Mouse (Mus musculus): ENCODE data around the gene Gps2. TPM values are rescaled to one million over a fixed set of nuclear protein-coding genes. Genes with fewer than 3 reads are reported as not detected.

Gene Gps2
- polyA plus RNA-seq, 1 experiment from 2014 or later: 81.7 TPM

DNA sequence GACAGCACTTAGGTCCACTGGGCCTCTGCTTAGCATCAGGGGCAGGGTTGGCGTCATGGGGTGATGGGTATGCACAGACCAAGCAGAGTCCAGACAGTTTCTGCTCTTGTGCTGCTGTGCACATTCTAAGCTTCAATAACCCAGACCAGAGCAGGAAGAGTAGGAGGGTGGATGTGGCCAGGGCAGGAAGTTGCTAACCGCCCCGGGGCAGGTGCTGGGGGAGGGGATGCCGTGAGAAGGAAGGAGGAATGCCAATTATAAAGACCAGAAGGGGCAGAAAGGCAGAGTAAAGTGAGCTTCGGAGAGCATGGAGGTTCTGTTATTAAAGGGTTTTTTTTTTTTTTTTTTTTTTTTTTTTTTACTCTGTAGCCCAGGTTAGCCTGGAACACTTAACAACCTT lies 19.0 kb upstream of the Gps2 start:
- Histone ChIP-seq H3K4me2 (no peak overlapping the region; the same call in 1 of the 2 replicates), H3K4me3 (no peak overlapping the region), H3K9ac (no peak overlapping the region), H3K27me3 (no peaks in the 10 kb centered on the region), H3K4me1 (peaks cover 21% of the 10 kb centered on the region), H3K36me3 (no peaks in the 10 kb centered on the region), H3K27ac (no peak overlapping the region), H3K9me3 (no peaks in the 10 kb centered on the region)
- 76% methylated on average over 5 of the region's 5 CpGs for WGBS
- no peak for ATAC-seq (ENCODE audit: borderline replicate concordance, extremely low read depth, low FRiP score, low TSS enrichment)

DNA sequence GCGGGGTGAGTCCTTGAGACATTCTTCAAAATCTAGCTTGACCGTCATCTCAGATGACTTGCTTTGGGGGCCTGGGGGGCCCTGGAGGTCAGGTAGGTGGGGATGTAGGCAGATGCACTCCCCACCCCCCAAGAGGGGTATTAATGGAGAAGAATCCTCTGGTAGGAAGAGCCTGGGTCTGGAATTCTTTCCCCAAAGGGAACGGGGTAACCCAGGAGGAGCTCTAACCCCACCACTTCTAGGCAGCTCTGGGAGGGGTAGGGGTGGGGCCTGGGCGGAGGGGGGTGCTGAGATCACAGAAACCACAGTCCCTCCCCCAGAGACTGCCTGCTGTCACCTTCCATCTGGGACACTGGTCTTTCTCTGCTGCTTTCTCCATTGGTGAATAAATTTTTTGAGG lies 18.4 kb upstream of the Gps2 start, which contains the start of gene Acap1:
Gene Acap1, minus strand, starts transcription at position 249 of the 400 bp plus-strand sequence.
- 59% methylated on average over 4 of the region's 4 CpGs for WGBS
- no peak within 1 kb of the TSS for H3K27ac ChIP-seq
- H3K27me3 ChIP-seq: no peaks in the 10 kb centered on the region
- H3K9ac ChIP-seq: no peak within 1 kb of the TSS
- no peaks in the 10 kb centered on the region for H3K36me3 ChIP-seq
- no peak within 1 kb of the TSS for H3K4me3 ChIP-seq
- H3K4me1 ChIP-seq: peaks cover 24% of the 10 kb centered on the region
- no peak within 1 kb of the TSS; the same call in 1 of the 2 replicates for H3K4me2 ChIP-seq
- H3K9me3 ChIP-seq: no peaks in the 10 kb centered on the region
- no peak for ATAC-seq (ENCODE audit: borderline replicate concordance, extremely low read depth, low FRiP score, low TSS enrichment)

DNA sequence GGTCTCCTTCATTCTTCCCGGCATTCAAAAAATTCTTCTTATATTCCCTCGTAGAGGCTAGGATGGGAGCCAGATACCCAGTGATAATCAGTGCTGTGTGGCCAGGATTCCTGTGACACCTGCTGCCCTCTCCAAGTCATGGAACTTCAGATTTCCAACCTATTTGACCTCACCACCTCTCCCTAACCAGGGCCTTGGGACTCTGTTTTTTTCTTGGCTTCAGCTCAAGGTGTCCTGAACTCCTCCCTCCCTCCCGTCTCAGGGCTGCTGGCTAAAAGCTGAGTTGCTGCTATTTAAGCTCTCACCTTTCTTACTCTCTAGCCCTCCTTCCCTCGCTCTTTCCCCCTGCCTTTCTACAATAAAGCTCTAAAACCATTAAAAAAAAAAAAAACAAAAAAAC lies 13.8 kb upstream of the Gps2 start:
- WGBS: 9% methylated on average over 4 of the region's 4 CpGs
- Histone ChIP-seq H3K27me3 (no peaks in the 10 kb centered on the region), H3K27ac (peak overlapping the region; percentile 98), H3K9me3 (no peaks in the 10 kb centered on the region), H3K4me1 (peaks cover 26% of the 10 kb centered on the region), H3K4me3 (peak overlapping the region; percentile 88), H3K36me3 (peaks cover 15% of the 10 kb centered on the region), H3K4me2 (peak overlapping the region; percentile 95), H3K9ac (peak overlapping the region; percentile 77)
- ATAC-seq (ENCODE audit: borderline replicate concordance, extremely low read depth, low FRiP score, low TSS enrichment): no peak

DNA sequence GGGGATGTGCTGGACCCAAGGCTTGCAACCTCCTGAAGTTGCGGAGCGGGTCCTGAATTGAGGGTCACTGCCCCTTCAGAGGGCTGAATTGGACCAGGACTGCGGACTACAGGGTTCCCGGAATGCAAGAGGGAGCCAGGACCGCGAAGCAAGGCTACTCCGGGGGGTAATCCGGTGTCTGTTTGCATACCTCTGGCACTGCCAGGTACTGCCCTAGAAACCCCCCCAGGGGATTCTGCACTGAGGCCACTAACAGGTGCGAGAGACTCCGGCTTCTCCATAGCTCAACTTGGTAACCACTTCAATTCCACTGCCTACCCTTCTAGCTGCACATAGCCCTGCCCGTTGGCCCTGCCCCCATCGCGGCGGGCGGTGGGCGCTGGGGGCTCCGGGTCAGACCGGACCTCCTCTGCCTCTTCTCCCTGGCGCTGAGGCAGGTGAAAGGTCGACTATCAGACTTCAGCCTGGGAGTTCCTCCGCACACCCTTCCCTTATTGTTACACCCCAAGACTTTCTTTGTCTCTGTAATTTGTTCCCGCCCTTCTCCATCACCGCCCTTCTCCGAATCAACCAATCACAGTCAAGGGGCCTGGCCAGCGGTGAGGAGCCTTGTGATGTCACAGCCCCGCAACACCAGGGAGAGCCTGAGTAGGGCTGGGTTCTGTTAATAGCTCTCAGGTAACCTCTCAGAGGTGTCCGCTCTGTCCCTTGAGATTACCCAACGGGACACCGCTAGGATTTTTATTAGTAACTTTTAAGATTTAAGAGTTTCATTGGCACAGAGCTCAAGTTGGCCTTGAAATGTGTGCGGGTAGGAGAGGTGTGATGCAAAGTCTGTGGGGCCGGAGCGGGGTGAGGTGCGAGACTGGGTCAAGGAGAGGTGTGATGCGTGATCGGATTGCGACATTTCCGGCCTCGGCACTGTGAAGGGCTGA lies 12.9 kb upstream of the Gps2 start, which contains the start of the genes 2810408A11Rik and Neurl4:
Gene 2810408A11Rik, minus strand, starts transcription at position 517 of the 935 bp plus-strand sequence.
Gene Neurl4, plus strand, starts transcription at position 602 of the 935 bp plus-strand sequence.
- Histone ChIP-seq H3K4me2 (peak within 1 kb of the TSS; percentile 95), H3K27ac (peak within 1 kb of the TSS; percentile 98), H3K36me3 (peaks cover 23% of the 10 kb centered on the region), H3K4me1 (peaks cover 26% of the 10 kb centered on the region), H3K4me3 (peak within 1 kb of the TSS; percentile 88), H3K27me3 (no peaks in the 10 kb centered on the region), H3K9ac (peak within 1 kb of the TSS; percentile 77), H3K9me3 (no peaks in the 10 kb centered on the region)
- ATAC-seq (ENCODE audit: borderline replicate concordance, extremely low read depth, low FRiP score, low TSS enrichment): peak; percentile 93
- under 1% methylated on average over 38 of the region's 38 CpGs for WGBS

DNA sequence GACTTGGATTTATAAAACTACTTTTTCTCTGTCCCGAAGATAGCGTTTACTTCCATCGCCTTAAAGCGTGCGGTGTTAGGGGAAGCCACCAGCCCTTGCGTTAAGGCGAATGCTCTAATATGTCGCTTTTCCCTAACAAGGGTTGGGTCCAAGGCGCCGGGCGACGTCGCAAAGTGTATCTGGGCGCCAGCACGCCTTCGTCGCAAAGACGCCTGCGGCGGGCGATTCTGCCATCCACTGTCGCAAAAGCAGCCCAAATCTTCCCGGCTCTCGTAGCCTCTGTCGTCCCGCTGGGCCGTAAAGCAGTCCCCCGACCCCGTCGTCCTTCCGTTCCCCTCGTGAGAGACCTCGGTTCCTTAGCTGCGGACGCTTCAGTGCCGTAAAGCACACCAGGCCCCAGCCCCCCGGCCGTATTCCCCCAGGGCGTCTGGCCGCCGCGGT lies 12.3 kb upstream of the Gps2 start:
- H3K36me3 ChIP-seq: peaks cover 30% of the 10 kb centered on the region
- H3K9ac ChIP-seq: peak overlapping the region; percentile 77
- no peaks in the 10 kb centered on the region for H3K27me3 ChIP-seq
- H3K4me1 ChIP-seq: peaks cover 26% of the 10 kb centered on the region
- ATAC-seq (ENCODE audit: borderline replicate concordance, extremely low read depth, low FRiP score, low TSS enrichment): peak; percentile 80
- peak overlapping the region; percentile 88 for H3K4me3 ChIP-seq
- peak overlapping the region; percentile 95 for H3K4me2 ChIP-seq
- H3K9me3 ChIP-seq: no peaks in the 10 kb centered on the region
- under 1% methylated on average over 42 of the region's 42 CpGs for WGBS
- peak overlapping the region; percentile 98 for H3K27ac ChIP-seq

DNA sequence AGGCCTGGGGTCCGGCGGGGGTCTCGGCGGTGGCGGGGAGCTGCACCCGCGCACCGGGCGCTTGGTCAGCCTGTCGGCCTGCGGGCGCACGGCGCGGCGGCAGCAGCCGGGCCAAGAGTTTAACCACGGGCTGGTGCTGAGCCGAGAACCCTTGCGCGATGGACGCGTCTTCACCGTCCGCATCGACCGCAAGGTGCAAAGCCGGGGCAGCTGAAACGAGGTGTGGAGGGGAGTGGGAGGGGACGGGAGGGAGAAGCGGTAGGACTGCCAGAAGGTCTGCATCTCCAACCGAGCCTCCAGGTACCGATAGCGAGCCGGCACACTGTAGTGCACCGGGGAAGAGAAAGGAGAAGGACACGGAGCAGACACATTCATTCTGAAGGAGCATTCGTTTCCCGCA lies 11.7 kb upstream of the Gps2 start:
- Histone ChIP-seq H3K27me3 (no peaks in the 10 kb centered on the region), H3K4me3 (peak overlapping the region; percentile 88), H3K4me2 (peak overlapping the region; percentile 95), H3K4me1 (peaks cover 26% of the 10 kb centered on the region), H3K9me3 (no peaks in the 10 kb centered on the region), H3K36me3 (peaks cover 35% of the 10 kb centered on the region), H3K27ac (peak overlapping the region; percentile 98), H3K9ac (peak overlapping the region; percentile 77)
- no peak; the same call in 1 of the 2 replicates for ATAC-seq (ENCODE audit: borderline replicate concordance, extremely low read depth, low FRiP score, low TSS enrichment)
- under 1% methylated on average over 39 of the region's 39 CpGs for WGBS

DNA sequence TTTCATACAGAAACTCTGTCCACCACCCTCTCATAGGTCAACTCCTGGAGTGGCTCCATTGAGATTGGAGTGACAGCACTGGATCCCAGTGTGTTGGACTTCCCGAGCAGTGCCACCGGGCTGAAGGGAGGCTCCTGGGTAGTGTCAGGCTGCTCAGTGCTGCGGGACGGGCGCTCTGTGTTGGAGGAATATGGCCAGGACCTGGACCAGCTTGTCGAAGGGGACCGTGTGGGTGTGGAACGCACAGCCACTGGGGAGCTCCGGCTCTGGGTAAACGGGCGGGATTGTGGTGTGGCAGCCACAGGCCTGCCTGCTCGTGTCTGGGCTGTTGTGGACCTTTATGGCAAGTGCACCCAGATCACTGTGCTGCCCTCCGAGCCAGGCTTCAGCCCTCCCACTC lies 10.7 kb upstream of the Gps2 start:
- H3K9me3 ChIP-seq: no peaks in the 10 kb centered on the region
- H3K27me3 ChIP-seq: no peaks in the 10 kb centered on the region
- H3K4me3 ChIP-seq: peak overlapping the region; percentile 88
- no peak for ATAC-seq (ENCODE audit: borderline replicate concordance, extremely low read depth, low FRiP score, low TSS enrichment)
- peaks cover 26% of the 10 kb centered on the region for H3K4me1 ChIP-seq
- WGBS: 87% methylated on average over 13 of the region's 13 CpGs
- H3K27ac ChIP-seq: no peak overlapping the region
- H3K4me2 ChIP-seq: peak overlapping the region; percentile 95
- peaks cover 45% of the 10 kb centered on the region for H3K36me3 ChIP-seq
- peak overlapping the region; percentile 77; the same call in 1 of the 2 replicates for H3K9ac ChIP-seq

DNA sequence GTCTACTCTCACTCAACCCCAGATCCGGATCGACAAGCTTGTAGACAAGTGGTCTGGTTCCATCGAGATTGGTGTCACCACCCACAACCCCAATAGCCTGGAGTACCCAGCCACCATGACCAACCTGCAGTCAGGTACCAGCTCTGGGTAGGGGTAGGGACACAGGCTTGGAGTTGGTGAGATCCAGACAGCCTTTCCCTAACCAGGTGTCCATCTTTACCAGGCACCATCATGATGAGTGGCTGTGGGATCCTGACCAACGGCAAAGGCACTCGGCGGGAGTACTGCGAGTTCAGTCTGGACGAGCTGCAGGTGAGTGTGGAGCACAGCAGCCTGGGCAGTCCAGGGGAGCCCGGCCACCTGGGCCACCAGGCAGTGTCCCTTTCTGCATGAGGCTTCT lies 9.4 kb upstream of the Gps2 start:
- H3K9me3 ChIP-seq: no peaks in the 10 kb centered on the region
- no peaks in the 10 kb centered on the region for H3K27me3 ChIP-seq
- ATAC-seq (ENCODE audit: borderline replicate concordance, extremely low read depth, low FRiP score, low TSS enrichment): no peak
- peaks cover 22% of the 10 kb centered on the region for H3K4me1 ChIP-seq
- no peak overlapping the region for H3K4me2 ChIP-seq
- WGBS: 88% methylated on average over 9 of the region's 9 CpGs
- no peak overlapping the region for H3K27ac ChIP-seq
- H3K4me3 ChIP-seq: no peak overlapping the region
- peaks cover 59% of the 10 kb centered on the region for H3K36me3 ChIP-seq
- no peak overlapping the region for H3K9ac ChIP-seq

DNA sequence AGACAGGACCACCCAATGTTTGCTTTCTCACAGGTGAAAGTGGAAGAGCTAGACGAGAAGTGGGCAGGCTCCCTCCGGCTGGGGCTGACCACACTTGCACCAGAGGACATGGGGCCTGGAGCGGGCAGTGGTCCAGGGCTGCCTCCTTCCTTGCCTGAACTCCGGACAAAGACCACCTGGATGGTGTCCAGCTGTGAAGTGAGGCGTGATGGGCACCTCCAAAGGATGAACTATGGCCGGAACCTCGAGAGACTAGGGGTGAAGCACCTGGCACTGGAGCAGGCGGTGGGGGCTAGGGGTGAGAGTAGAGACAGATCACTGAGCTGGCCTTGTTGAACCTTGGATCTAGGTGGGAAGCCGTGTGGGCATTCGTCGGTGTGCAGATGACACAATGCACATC lies 5.0 kb upstream of the Gps2 start:
- Histone ChIP-seq H3K4me1 (peaks cover 11% of the 10 kb centered on the region), H3K27ac (no peak overlapping the region), H3K9ac (no peak overlapping the region), H3K4me3 (no peak overlapping the region), H3K4me2 (no peak overlapping the region), H3K36me3 (peaks cover 99% of the 10 kb centered on the region), H3K9me3 (no peaks in the 10 kb centered on the region), H3K27me3 (no peaks in the 10 kb centered on the region)
- 88% methylated on average over 11 of the region's 11 CpGs for WGBS
- no peak for ATAC-seq (ENCODE audit: borderline replicate concordance, extremely low read depth, low FRiP score, low TSS enrichment)

DNA sequence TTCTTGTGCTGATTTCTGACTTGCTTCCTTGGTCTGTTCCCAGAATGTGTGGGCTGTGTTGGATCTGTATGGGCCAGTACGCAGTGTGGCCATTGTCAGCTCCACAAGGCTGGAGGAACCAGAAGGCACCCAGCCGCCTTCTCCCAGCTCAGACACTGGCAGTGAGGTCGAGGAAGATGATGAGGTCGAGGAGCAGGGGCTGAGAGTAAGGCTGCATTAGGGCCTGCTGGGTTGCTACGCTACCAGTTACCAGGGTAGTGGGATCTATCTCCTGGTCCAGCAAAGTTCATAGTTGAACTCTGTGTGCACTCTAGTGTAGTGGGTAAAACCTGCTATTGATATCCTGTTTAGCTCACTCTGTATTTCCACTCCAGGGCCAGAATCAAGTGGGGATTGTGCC lies 4.5 kb upstream of the Gps2 start:
- WGBS: 89% methylated on average over 5 of the region's 5 CpGs
- no peak overlapping the region for H3K27ac ChIP-seq
- no peak overlapping the region for H3K9ac ChIP-seq
- no peaks in the 10 kb centered on the region for H3K27me3 ChIP-seq
- peaks cover 11% of the 10 kb centered on the region for H3K4me1 ChIP-seq
- no peak overlapping the region for H3K4me3 ChIP-seq
- H3K9me3 ChIP-seq: no peaks in the 10 kb centered on the region
- no peak overlapping the region for H3K4me2 ChIP-seq
- no peak for ATAC-seq (ENCODE audit: borderline replicate concordance, extremely low read depth, low FRiP score, low TSS enrichment)
- peaks cover 94% of the 10 kb centered on the region for H3K36me3 ChIP-seq

DNA sequence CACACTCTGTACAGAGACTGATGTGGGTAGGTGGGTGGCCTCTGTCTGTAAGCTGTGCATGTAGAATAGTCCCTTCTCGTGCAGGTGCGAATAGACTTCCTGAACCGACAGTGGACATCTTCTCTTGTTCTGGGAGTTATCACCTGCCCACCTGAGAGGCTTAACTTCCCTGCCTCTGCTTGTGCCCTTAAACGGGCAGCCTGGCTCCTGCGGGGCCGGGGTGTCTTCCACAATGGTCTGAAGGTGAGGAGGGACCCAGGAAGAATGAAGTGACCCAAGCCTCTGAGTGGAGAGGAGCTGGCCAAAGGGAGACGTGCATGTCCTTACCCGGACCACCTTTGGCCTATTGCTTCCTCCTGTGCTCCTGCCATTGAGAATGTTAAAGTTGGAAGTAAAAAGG lies 3.5 kb upstream of the Gps2 start:
- Histone ChIP-seq H3K27ac (no peak overlapping the region), H3K4me1 (peaks cover 19% of the 10 kb centered on the region), H3K4me3 (no peak overlapping the region), H3K9ac (no peak overlapping the region), H3K4me2 (no peak overlapping the region), H3K36me3 (peaks cover 89% of the 10 kb centered on the region), H3K9me3 (no peaks in the 10 kb centered on the region), H3K27me3 (no peaks in the 10 kb centered on the region)
- ATAC-seq (ENCODE audit: borderline replicate concordance, extremely low read depth, low FRiP score, low TSS enrichment): no peak
- WGBS: 85% methylated on average over 8 of the region's 8 CpGs
